Mouse (Mus musculus): ENCODE data around the gene Psmb1.

GRCm38 (mm10) chr17:15440067-15440462 lies 59.5 kb downstream of the Psmb1 start:
- TF ChIP-seq CTCF (IDR thresholded peaks at IDR 0.05; ENCODE audit: extremely low read depth, insufficient read depth, low read length), result no peak
- TF ChIP-seq POLR2A (IDR thresholded peaks at IDR 0.05; ENCODE audit: extremely low read depth, insufficient read depth, low read length), result no peak

Data from cortical plate, adult 2 months (tissue).